Mouse (Mus musculus): ENCODE measurements around the gene Col23a1. TPM values are rescaled to one million over a fixed set of nuclear protein-coding genes. Genes with fewer than 3 reads are reported as not detected.

The Col23a1 gene
- polyA plus RNA-seq, 1 experiment from 2014 or later, result 8.0 TPM

DNA sequence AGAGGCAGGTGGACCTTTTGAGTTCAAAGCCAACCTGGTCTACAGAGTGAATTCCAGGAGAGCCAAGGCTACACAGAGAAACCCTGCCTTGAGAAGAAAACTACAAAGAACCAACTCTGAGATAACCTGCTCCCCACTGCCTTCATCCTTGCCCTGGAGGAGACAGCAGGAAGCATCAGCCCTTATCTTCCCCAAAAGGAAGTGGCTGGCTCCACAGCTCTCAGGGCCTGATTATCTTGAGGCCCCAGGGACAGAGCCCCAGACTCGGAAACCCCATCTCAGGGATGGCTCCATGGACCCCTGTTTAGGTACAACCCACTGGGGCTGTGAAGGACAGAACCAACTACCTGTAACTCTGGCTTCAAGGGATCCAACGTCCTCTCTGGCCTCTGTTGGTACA is 254.7 kb downstream of the Col23a1 start:
- H3K9me3 ChIP-seq (replicated peaks), result no peaks in the 10 kb centered on the region
- no peak overlapping the region for H3K4me3 ChIP-seq
- H3K27ac ChIP-seq (replicated peaks), result no peak overlapping the region
- no peaks in the 10 kb centered on the region for H3K36me3 ChIP-seq
- no peaks in the 10 kb centered on the region for H3K27me3 ChIP-seq (ENCODE audit: low read depth, poor library complexity, severe bottlenecking)
- 63% methylated on average over 2 of the region's 2 CpGs for WGBS
- H3K4me1 ChIP-seq, result peaks cover 18% of the 10 kb centered on the region
- no peak for DNase-seq (ENCODE audit: low spot score)

DNA sequence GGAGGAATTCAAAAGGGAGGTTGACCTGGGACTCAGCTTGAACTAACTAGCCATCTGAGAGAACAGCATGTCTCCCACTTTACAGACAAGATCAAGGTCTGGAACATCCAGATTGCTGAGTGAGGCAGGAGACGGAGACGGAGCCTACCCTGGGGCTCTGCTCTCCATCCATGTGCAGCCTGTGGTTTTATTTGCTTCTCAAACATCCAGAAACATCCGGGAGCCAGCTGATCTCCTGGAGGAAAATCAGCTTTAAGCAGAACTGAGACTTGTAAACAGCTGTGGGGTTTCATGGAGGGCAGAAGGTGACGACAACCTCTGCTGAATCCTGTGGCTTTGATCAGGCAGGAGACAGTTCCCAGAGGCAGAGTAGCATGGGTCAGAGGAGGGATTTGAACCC is 256.1 kb downstream of the Col23a1 start:
- Histone ChIP-seq H3K4me3 (no peak overlapping the region), H3K27ac (replicated peaks) (no peak overlapping the region), H3K4me1 (peaks cover 17% of the 10 kb centered on the region), H3K36me3 (no peaks in the 10 kb centered on the region), H3K27me3 (ENCODE audit: low read depth, poor library complexity, severe bottlenecking) (no peaks in the 10 kb centered on the region), H3K9me3 (replicated peaks) (no peaks in the 10 kb centered on the region)
- 67% methylated on average over 4 of the region's 4 CpGs for WGBS
- DNase-seq (ENCODE audit: low spot score), result no peak

DNA sequence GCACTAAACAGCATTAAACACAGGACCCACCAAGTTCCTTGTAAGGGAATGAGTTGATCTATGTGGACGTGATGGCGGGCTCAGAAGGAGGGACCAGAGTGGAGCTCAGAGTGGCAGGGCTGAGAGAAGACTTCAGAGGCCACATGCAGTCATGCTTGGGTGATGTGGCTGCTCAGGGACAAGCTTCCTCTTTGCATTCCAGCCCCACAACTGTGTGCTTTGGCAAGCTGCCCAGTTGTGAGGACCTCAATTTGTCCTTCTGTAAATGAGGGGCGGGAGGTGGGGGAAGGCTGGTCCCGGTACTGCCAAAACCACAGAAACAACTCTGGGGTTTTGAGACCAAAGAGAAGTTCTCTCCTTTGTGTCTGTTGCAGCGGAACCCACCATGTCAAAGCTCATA is 261.5 kb downstream of the Col23a1 start:
- Histone ChIP-seq H3K27ac (replicated peaks) (no peak overlapping the region), H3K9me3 (replicated peaks) (no peaks in the 10 kb centered on the region), H3K36me3 (no peaks in the 10 kb centered on the region), H3K4me1 (peaks cover 6% of the 10 kb centered on the region), H3K27me3 (ENCODE audit: low read depth, poor library complexity, severe bottlenecking) (no peaks in the 10 kb centered on the region), H3K4me3 (no peak overlapping the region)
- DNase-seq (ENCODE audit: low spot score), result no peak
- WGBS, result 85% methylated on average over 5 of the region's 5 CpGs

DNA sequence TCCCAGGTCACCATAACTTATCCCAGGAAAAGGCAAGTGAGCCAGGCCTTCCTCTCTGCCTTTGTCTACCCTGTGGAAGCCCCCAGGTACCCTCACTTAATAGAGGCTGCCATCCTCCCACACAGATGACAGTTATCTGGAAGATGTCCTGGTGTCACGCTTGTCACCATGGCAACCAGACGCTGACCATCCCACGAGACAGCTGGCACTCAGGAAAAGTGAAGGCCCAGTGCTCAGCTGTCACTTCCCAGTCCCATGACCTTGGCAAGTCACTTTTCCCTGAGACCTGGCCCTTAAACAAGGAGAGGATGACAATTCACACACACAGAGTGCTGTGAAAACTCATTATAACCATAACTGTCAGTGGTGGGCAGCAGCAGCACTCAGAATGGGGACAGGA is 262.4 kb downstream of the Col23a1 start:
- no peak for DNase-seq (ENCODE audit: low spot score)
- Histone ChIP-seq H3K4me3 (no peak overlapping the region), H3K4me1 (peaks cover 6% of the 10 kb centered on the region), H3K27me3 (ENCODE audit: low read depth, poor library complexity, severe bottlenecking) (no peaks in the 10 kb centered on the region), H3K36me3 (no peaks in the 10 kb centered on the region), H3K27ac (replicated peaks) (no peak overlapping the region), H3K9me3 (replicated peaks) (no peaks in the 10 kb centered on the region)
- WGBS, result 80% methylated on average over 3 of the region's 3 CpGs

DNA sequence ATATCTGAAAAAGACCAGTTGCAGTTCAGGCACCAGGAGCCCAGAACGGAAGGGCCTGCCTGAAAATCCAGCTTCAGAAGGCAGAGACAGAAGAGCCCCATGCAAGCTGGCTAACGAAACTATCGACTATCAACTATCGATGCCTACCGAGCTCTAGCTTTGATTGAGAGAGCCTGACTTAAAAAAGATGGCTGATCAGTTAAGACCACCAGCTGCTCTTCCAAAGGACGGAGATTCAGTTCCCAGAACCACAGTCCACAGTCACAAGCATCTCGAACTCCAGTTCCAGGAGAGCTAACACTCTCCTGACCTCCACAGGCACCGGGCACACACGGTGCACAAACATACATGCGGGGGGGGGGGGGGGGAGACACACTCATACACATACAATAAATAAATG is 264.9 kb downstream of the Col23a1 start:
- H3K4me3 ChIP-seq, result no peak overlapping the region
- H3K36me3 ChIP-seq, result no peaks in the 10 kb centered on the region
- no peaks in the 10 kb centered on the region for H3K9me3 ChIP-seq (replicated peaks)
- H3K27ac ChIP-seq (replicated peaks), result no peak overlapping the region
- DNase-seq (ENCODE audit: low spot score), result no peak
- WGBS, result 79% methylated on average over 10 of the region's 10 CpGs
- peaks cover 6% of the 10 kb centered on the region; the same call in 1 of the 2 replicates for H3K4me1 ChIP-seq
- no peaks in the 10 kb centered on the region for H3K27me3 ChIP-seq (ENCODE audit: low read depth, poor library complexity, severe bottlenecking)

DNA sequence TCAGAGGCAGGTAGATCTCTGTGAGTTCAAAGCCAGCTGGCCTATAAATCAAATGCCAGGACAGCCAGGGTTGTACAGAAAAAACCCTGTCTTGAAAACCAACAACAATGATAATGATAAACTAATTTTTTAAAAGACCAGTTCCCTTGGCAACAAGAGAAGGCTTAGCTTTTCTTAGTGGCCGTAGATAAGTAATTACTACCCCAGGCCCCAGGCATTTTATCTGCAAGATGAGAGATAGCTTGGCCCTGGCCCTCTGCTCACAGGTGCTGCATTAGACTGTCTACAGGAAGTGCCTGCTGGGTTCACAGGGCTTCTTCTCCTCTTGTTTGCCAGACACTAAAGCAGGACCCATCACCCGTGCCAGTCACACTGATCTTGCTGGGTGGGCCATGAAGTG is 265.3 kb downstream of the Col23a1 start:
- Histone ChIP-seq H3K36me3 (no peaks in the 10 kb centered on the region), H3K9me3 (replicated peaks) (no peaks in the 10 kb centered on the region), H3K4me3 (no peak overlapping the region), H3K4me1 (peaks cover 6% of the 10 kb centered on the region; the same call in 1 of the 2 replicates), H3K27me3 (ENCODE audit: low read depth, poor library complexity, severe bottlenecking) (no peaks in the 10 kb centered on the region), H3K27ac (replicated peaks) (no peak overlapping the region)
- 79% methylated on average over 2 of the region's 2 CpGs for whole genome bisulfite sequencing
- DNase-seq (ENCODE audit: low spot score), result no peak

DNA sequence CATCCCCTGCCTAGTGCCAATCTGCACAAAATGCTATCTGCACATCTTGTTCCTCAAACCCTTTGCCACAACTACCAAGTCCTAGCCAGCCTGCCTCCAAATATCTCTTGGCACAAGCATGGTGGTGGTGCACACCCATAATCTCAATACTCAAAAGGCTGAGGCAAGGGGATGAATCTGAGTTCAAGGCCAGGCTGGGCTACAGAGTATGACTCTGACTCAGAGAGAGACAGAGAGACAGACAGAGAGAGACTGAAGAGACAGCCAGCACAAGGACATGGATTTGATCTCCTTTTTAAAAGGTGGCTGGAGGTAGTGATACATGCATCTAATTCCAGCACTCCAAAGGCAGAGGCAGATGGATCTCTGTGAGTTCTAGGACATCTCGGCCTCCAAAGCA is 273.6 kb downstream of the Col23a1 start:
- Histone ChIP-seq H3K36me3 (no peaks in the 10 kb centered on the region), H3K27ac (replicated peaks) (no peak overlapping the region), H3K9me3 (replicated peaks) (0 out of 2 replicates have a peak, but pooled peaks cover 6% of the 10 kb centered on the region), H3K4me3 (no peak overlapping the region), H3K27me3 (ENCODE audit: low read depth, poor library complexity, severe bottlenecking) (no peaks in the 10 kb centered on the region), H3K4me1 (peaks cover 7% of the 10 kb centered on the region)
- no peak for DNase-seq (ENCODE audit: low spot score)
- WGBS, result 87% methylated on average over 1 of the region's 1 CpGs

DNA sequence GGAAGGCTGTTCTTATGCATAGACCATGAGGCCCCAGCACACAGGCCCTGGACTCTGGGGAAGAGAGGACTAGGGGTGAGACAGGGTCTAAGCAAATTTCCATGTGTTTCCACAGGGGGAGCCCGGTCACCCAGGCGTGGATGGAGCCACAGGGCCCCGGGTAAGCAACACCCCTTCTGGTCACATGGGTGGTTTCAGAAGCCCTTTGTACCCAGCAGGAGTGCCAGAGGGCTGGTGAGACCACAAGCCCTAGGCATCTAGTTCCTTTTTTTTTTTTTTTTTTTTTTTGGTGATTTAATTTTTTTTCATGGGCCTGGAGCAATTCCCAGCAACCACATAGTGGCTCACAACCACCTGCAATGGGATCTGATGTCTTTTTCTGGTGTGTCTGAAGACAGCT is 275.3 kb downstream of the Col23a1 start:
- Histone ChIP-seq H3K9me3 (replicated peaks) (0 out of 2 replicates have a peak, but pooled peaks cover 6% of the 10 kb centered on the region), H3K4me3 (no peak overlapping the region), H3K36me3 (no peaks in the 10 kb centered on the region), H3K27me3 (ENCODE audit: low read depth, poor library complexity, severe bottlenecking) (no peaks in the 10 kb centered on the region), H3K27ac (replicated peaks) (no peak overlapping the region), H3K4me1 (peaks cover 7% of the 10 kb centered on the region)
- no peak for DNase-seq (ENCODE audit: low spot score)
- 33% methylated on average over 3 of the region's 3 CpGs for WGBS

DNA sequence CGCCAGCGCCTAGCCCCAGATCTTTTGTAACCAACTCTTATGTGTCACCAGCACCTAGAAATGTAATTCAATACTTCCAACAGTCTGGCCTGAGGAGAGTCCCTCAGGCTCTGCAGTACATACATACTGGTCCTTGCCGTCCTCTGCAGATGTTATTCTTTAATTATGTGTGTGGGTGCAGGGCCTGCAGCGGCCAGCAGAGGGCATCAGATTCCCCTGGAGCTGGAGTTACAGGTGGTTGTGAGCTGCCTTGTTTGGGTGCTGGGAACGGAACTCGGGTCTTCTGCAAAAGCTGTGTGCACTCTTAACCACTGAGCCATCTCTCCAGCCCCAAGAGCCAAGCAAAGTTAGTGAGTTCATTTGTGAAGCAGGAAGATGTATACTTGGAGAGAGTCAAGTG is 276.2 kb downstream of the Col23a1 start:
- no peak for DNase-seq (ENCODE audit: low spot score)
- Histone ChIP-seq H3K4me1 (peaks cover 7% of the 10 kb centered on the region), H3K27me3 (ENCODE audit: low read depth, poor library complexity, severe bottlenecking) (no peaks in the 10 kb centered on the region), H3K36me3 (no peaks in the 10 kb centered on the region), H3K4me3 (no peak overlapping the region), H3K9me3 (replicated peaks) (0 out of 2 replicates have a peak, but pooled peaks cover 6% of the 10 kb centered on the region), H3K27ac (replicated peaks) (no peak overlapping the region)
- 90% methylated on average over 6 of the region's 6 CpGs for WGBS

DNA sequence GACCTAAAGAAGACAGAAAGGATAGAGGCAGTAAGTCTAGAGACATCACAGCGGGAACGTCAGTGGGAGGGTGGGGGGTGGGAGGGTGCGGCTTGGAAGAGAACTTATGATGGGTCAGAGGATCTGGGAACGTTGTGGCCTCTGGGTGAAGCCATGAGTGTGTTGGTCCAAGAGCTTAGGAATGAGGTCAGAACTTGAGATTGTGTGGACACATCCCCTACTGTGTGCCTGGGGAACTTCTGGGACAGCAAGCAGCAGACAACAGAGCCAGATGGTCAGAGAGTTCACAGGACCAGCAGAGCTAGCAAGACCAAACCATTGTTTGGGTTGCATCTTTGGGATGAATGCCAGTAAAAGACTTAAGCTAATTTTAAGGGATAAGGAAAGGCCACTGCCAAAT is 279.1 kb downstream of the Col23a1 start:
- Histone ChIP-seq H3K9me3 (replicated peaks) (0 out of 2 replicates have a peak, but pooled peaks cover 6% of the 10 kb centered on the region), H3K4me3 (no peak overlapping the region), H3K4me1 (peaks cover 12% of the 10 kb centered on the region), H3K36me3 (no peaks in the 10 kb centered on the region), H3K27me3 (ENCODE audit: low read depth, poor library complexity, severe bottlenecking) (no peaks in the 10 kb centered on the region), H3K27ac (replicated peaks) (no peak overlapping the region)
- DNase-seq (ENCODE audit: low spot score), result no peak
- WGBS, result 90% methylated on average over 4 of the region's 4 CpGs

DNA sequence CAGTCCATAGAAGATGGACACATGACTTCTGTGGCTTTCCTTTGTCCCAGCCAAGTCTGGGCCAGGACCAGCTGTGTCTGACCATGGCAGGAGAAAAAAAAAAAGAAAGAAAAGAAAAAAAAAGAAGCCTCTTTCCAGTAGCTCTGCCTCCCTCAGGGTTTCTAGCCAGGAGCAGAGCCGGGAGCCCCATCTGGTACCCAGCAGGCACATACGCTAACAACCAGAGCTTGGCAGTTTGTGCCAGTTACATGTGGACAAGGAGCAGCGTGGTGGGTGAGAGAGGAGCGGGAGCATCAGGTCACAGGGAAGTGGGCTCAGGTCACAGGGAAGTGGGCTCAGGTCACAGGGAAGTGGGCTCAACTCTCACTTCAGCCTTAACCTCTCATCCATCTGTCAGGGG is 286.7 kb downstream of the Col23a1 start:
- Histone ChIP-seq H3K27ac (replicated peaks) (peak overlapping the region; percentile 33; the same call in 1 of the 2 replicates), H3K4me1 (0 out of 2 replicates have a peak, but pooled peaks cover 10% of the 10 kb centered on the region), H3K36me3 (no peaks in the 10 kb centered on the region), H3K4me3 (no peak overlapping the region), H3K27me3 (ENCODE audit: low read depth, poor library complexity, severe bottlenecking) (no peaks in the 10 kb centered on the region), H3K9me3 (replicated peaks) (no peaks in the 10 kb centered on the region)
- WGBS, result 89% methylated on average over 4 of the region's 4 CpGs
- DNase-seq (ENCODE audit: low spot score), result no peak

DNA sequence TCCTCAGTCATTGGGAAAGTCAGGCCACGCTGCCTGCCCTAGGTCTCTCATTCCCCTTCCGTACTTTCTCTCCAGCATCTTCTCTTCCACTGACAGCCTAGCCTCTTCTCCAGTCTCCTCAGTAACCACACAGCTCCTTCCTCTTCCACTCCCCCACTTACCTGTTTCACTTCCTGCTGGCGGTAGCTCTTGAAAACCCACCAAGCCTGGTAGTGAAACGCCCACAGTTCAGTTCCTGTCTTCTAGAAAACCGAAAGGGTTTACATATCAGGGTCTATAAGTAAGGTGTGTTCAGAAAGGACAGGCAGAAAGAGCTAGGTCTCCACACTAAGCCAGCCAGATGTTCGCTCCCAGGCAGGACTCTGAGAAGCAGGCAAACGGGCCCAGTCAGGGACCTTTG is 287.9 kb downstream of the Col23a1 start:
- no peak overlapping the region for H3K27ac ChIP-seq (replicated peaks)
- H3K36me3 ChIP-seq, result no peaks in the 10 kb centered on the region
- no peaks in the 10 kb centered on the region for H3K9me3 ChIP-seq (replicated peaks)
- WGBS, result 85% methylated on average over 7 of the region's 7 CpGs
- no peak for DNase-seq (ENCODE audit: low spot score)
- no peak overlapping the region for H3K4me3 ChIP-seq
- H3K4me1 ChIP-seq, result 0 out of 2 replicates have a peak, but pooled peaks cover 7% of the 10 kb centered on the region
- H3K27me3 ChIP-seq (ENCODE audit: low read depth, poor library complexity, severe bottlenecking), result no peaks in the 10 kb centered on the region

DNA sequence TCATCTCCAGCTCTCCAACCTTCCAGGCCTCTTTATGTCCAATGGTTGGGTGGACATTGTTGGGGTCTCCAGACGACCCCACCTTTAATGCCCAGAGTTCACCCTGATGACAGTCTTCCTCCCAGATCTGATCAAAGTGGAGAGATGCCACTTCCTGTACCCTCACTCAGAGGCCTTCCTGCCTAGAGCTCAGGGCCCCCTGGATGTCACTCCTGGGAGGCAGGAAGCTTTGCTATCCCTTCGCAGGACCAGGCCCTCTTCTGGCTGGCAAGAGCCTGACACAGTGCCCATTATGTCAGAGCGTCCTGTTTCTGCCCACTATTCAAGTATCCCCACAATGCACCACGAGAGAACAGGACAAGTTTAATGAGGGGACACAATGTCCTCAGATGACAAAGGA is 289.3 kb downstream of the Col23a1 start:
- Histone ChIP-seq H3K27ac (replicated peaks) (no peak overlapping the region), H3K36me3 (no peaks in the 10 kb centered on the region), H3K9me3 (replicated peaks) (no peaks in the 10 kb centered on the region), H3K4me1 (peaks cover 19% of the 10 kb centered on the region), H3K27me3 (ENCODE audit: low read depth, poor library complexity, severe bottlenecking) (no peaks in the 10 kb centered on the region), H3K4me3 (no peak overlapping the region)
- DNase-seq (ENCODE audit: low spot score), result no peak
- 67% methylated on average over 4 of the region's 4 CpGs for WGBS

DNA sequence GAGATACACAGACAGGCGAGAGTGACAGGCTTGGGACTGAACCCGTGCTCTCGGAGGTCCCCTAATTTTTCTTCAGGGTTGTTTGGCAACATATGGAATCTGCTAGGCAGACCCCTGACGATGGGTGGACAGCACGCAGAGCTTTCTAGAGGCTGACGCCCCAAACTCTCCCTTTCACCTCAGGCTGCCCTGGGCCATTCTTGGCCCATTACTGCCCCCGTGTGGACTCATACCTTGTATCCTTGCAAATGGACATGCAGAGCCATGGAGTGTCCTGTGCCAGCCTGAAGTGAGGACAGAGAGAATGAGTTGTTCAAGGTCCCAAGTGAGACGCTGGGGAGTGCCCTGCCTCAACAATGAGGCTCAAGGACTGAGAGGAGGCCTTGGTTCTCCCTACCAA is 293.0 kb downstream of the Col23a1 start:
- Histone ChIP-seq H3K27me3 (ENCODE audit: low read depth, poor library complexity, severe bottlenecking) (no peaks in the 10 kb centered on the region), H3K4me3 (peak overlapping the region; percentile 12; the same call in 1 of the 2 replicates), H3K9me3 (replicated peaks) (no peaks in the 10 kb centered on the region), H3K4me1 (peaks cover 34% of the 10 kb centered on the region), H3K27ac (replicated peaks) (no peak overlapping the region), H3K36me3 (peaks cover 22% of the 10 kb centered on the region)
- WGBS, result 22% methylated on average over 8 of the region's 8 CpGs
- peak; percentile 78 for DNase-seq (ENCODE audit: low spot score)

Measured in midbrain, embryonic 10.5 days (tissue).